Mouse (Mus musculus): ENCODE measurements around the gene Iqck. TPM values are rescaled to one million over a fixed set of nuclear protein-coding genes. Genes with fewer than 3 reads are reported as not detected.

The Iqck gene
- polyA plus RNA-seq, 1 experiment from 2014 or later, result 4.9 TPM

- peaks cover 6% of the 10 kb centered on the region for H3K4me1 ChIP-seq
- H3K27me3 ChIP-seq, result no peaks in the 10 kb centered on the region
- H3K9ac ChIP-seq, result no peak overlapping the region
- no peak for ATAC-seq (ENCODE audit: low FRiP score)
- 29% methylated on average over 2 of the region's 2 CpGs for WGBS
- H3K27ac ChIP-seq, result no peak overlapping the region
- H3K4me3 ChIP-seq, result no peak overlapping the region
- no peak overlapping the region for H3K4me2 ChIP-seq (replicated peaks)
- no peaks in the 10 kb centered on the region for H3K9me3 ChIP-seq (replicated peaks)
- H3K36me3 ChIP-seq, result no peaks in the 10 kb centered on the region
These were observed 89.3 kb downstream of the Iqck start for GRCm38 (mm10) chr7:118944884-118945283.

- H3K27me3 ChIP-seq, result no peaks in the 10 kb centered on the region
- peaks cover 6% of the 10 kb centered on the region for H3K4me1 ChIP-seq
- H3K4me2 ChIP-seq (replicated peaks), result no peak overlapping the region
- WGBS, result 50% methylated on average over 3 of the region's 3 CpGs
- H3K4me3 ChIP-seq, result no peak overlapping the region
- H3K27ac ChIP-seq, result no peak overlapping the region
- no peaks in the 10 kb centered on the region for H3K9me3 ChIP-seq (replicated peaks)
- ATAC-seq (ENCODE audit: low FRiP score), result no peak
- H3K36me3 ChIP-seq, result no peaks in the 10 kb centered on the region
- H3K9ac ChIP-seq, result no peak overlapping the region
These were observed 91.7 kb downstream of the Iqck start for GRCm38 (mm10) chr7:118947241-118947640.

- H3K4me3 ChIP-seq, result no peak overlapping the region
- no peaks in the 10 kb centered on the region for H3K9me3 ChIP-seq (replicated peaks)
- no peaks in the 10 kb centered on the region for H3K27me3 ChIP-seq
- 62% methylated on average over 2 of the region's 2 CpGs for WGBS
- H3K27ac ChIP-seq, result no peak overlapping the region
- H3K9ac ChIP-seq, result no peak overlapping the region
- H3K36me3 ChIP-seq, result no peaks in the 10 kb centered on the region
- ATAC-seq (ENCODE audit: low FRiP score), result no peak
- H3K4me2 ChIP-seq (replicated peaks), result no peak overlapping the region
- H3K4me1 ChIP-seq, result no peaks in the 10 kb centered on the region
These were observed 93.2 kb downstream of the Iqck start for GRCm38 (mm10) chr7:118948677-118949282.

GRCm38 (mm10) chr7:118949749-118950148, 94.2 kb downstream of the Iqck start:
- H3K36me3 ChIP-seq, result no peaks in the 10 kb centered on the region
- 78% methylated on average over 7 of the region's 7 CpGs for WGBS
- no peak for ATAC-seq (ENCODE audit: low FRiP score)

GRCm38 (mm10) chr7:118953626-118954282, 98.2 kb downstream of the Iqck start:
- WGBS, result 66% methylated on average over 11 of the region's 11 CpGs
- Histone ChIP-seq H3K36me3 (no peaks in the 10 kb centered on the region), H3K9me3 (replicated peaks) (no peaks in the 10 kb centered on the region), H3K9ac (no peak overlapping the region), H3K4me3 (no peak overlapping the region), H3K4me2 (replicated peaks) (no peak overlapping the region), H3K27ac (no peak overlapping the region), H3K4me1 (no peaks in the 10 kb centered on the region), H3K27me3 (no peaks in the 10 kb centered on the region)
- no peak for ATAC-seq (ENCODE audit: low FRiP score)

More at GRCm38 (mm10) chr7:118949749-118950148, 94.2 kb downstream of the Iqck start:
- Histone ChIP-seq H3K9ac (no peak overlapping the region), H3K4me1 (no peaks in the 10 kb centered on the region), H3K9me3 (replicated peaks) (no peaks in the 10 kb centered on the region), H3K27ac (no peak overlapping the region), H3K27me3 (no peaks in the 10 kb centered on the region), H3K4me2 (replicated peaks) (no peak overlapping the region), H3K4me3 (no peak overlapping the region)

GRCm38 (mm10) chr7:118954968-118955367, 99.4 kb downstream of the Iqck start:
- H3K4me1 ChIP-seq, result no peaks in the 10 kb centered on the region
- no peak overlapping the region for H3K4me3 ChIP-seq
- WGBS, result 94% methylated on average over 1 of the region's 1 CpGs
- H3K27me3 ChIP-seq, result no peaks in the 10 kb centered on the region
- H3K9me3 ChIP-seq (replicated peaks), result no peaks in the 10 kb centered on the region
- no peak for ATAC-seq (ENCODE audit: low FRiP score)
- H3K36me3 ChIP-seq, result no peaks in the 10 kb centered on the region
- no peak overlapping the region for H3K4me2 ChIP-seq (replicated peaks)
- H3K9ac ChIP-seq, result no peak overlapping the region
- no peak overlapping the region for H3K27ac ChIP-seq

GRCm38 (mm10) chr7:118956616-118957246, 101.2 kb downstream of the Iqck start:
- no peaks in the 10 kb centered on the region for H3K4me1 ChIP-seq
- H3K27me3 ChIP-seq, result no peaks in the 10 kb centered on the region
- no peaks in the 10 kb centered on the region for H3K36me3 ChIP-seq
- H3K4me3 ChIP-seq, result no peak overlapping the region
- 81% methylated on average over 4 of the region's 4 CpGs for WGBS
- H3K4me2 ChIP-seq (replicated peaks), result no peak overlapping the region
- H3K9me3 ChIP-seq (replicated peaks), result no peaks in the 10 kb centered on the region
- no peak overlapping the region for H3K9ac ChIP-seq
- no peak for ATAC-seq (ENCODE audit: low FRiP score)
- no peak overlapping the region for H3K27ac ChIP-seq

- no peak overlapping the region for H3K27ac ChIP-seq
- WGBS, result 78% methylated on average over 7 of the region's 7 CpGs
These were observed 103.7 kb downstream of the Iqck start for GRCm38 (mm10) chr7:118959209-118959608.

GRCm38 (mm10) chr7:118964777-118965176, 109.2 kb downstream of the Iqck start:
- H3K9ac ChIP-seq, result no peak overlapping the region
- 0% methylated on average over 3 of the region's 3 CpGs for WGBS
- H3K4me2 ChIP-seq (replicated peaks), result no peak overlapping the region
- peaks cover 8% of the 10 kb centered on the region; the same call in 1 of the 2 replicates for H3K4me1 ChIP-seq
- no peak overlapping the region for H3K27ac ChIP-seq
- no peak overlapping the region for H3K4me3 ChIP-seq
- H3K9me3 ChIP-seq (replicated peaks), result no peaks in the 10 kb centered on the region
- no peaks in the 10 kb centered on the region for H3K27me3 ChIP-seq
- H3K36me3 ChIP-seq, result 0 out of 2 replicates have a peak, but pooled peaks cover 2% of the 10 kb centered on the region
- ATAC-seq (ENCODE audit: low FRiP score), result no peak

More at GRCm38 (mm10) chr7:118959209-118959608, 103.7 kb downstream of the Iqck start:
- no peak overlapping the region for H3K4me3 ChIP-seq
- H3K4me1 ChIP-seq, result no peaks in the 10 kb centered on the region
- no peak for ATAC-seq (ENCODE audit: low FRiP score)
- H3K4me2 ChIP-seq (replicated peaks), result no peak overlapping the region
- no peaks in the 10 kb centered on the region for H3K27me3 ChIP-seq
- H3K9me3 ChIP-seq (replicated peaks), result no peaks in the 10 kb centered on the region
- H3K36me3 ChIP-seq, result no peaks in the 10 kb centered on the region
- no peak overlapping the region for H3K9ac ChIP-seq

GRCm38 (mm10) chr7:118965198-118965597, 109.6 kb downstream of the Iqck start:
- ATAC-seq (ENCODE audit: low FRiP score), result no peak
- WGBS, result 27% methylated on average over 7 of the region's 7 CpGs

GRCm38 (mm10) chr7:118968870-118969269, 113.3 kb downstream of the Iqck start:
- H3K9ac ChIP-seq, result no peak overlapping the region
- H3K9me3 ChIP-seq (replicated peaks), result no peaks in the 10 kb centered on the region
- peaks cover 25% of the 10 kb centered on the region for H3K4me1 ChIP-seq
- no peak overlapping the region for H3K27ac ChIP-seq
- H3K4me2 ChIP-seq (replicated peaks), result no peak overlapping the region
- 95% methylated on average over 3 of the region's 3 CpGs for WGBS
- peaks cover 15% of the 10 kb centered on the region; the same call in 1 of the 2 replicates for H3K36me3 ChIP-seq
- ATAC-seq (ENCODE audit: low FRiP score), result no peak
- no peaks in the 10 kb centered on the region for H3K27me3 ChIP-seq
- no peak overlapping the region for H3K4me3 ChIP-seq

More at GRCm38 (mm10) chr7:118965198-118965597, 109.6 kb downstream of the Iqck start:
- H3K4me1 ChIP-seq, result peaks cover 8% of the 10 kb centered on the region; the same call in 1 of the 2 replicates
- H3K36me3 ChIP-seq, result 0 out of 2 replicates have a peak, but pooled peaks cover 2% of the 10 kb centered on the region
- no peaks in the 10 kb centered on the region for H3K27me3 ChIP-seq
- no peaks in the 10 kb centered on the region for H3K9me3 ChIP-seq (replicated peaks)
- H3K4me3 ChIP-seq, result no peak overlapping the region
- no peak overlapping the region for H3K4me2 ChIP-seq (replicated peaks)
- H3K27ac ChIP-seq, result no peak overlapping the region
- H3K9ac ChIP-seq, result no peak overlapping the region

GRCm38 (mm10) chr7:118971499-118971898, 115.9 kb downstream of the Iqck start:
- no peak for ATAC-seq (ENCODE audit: low FRiP score)
- Histone ChIP-seq H3K4me1 (peaks cover 32% of the 10 kb centered on the region), H3K36me3 (peaks cover 31% of the 10 kb centered on the region)

More at GRCm38 (mm10) chr7:118971499-118971898, 115.9 kb downstream of the Iqck start:
- no peak overlapping the region for H3K27ac ChIP-seq
- no peak overlapping the region for H3K4me3 ChIP-seq
- no peak overlapping the region for H3K9ac ChIP-seq
- no peak overlapping the region for H3K4me2 ChIP-seq (replicated peaks)
- H3K27me3 ChIP-seq, result no peaks in the 10 kb centered on the region
- H3K9me3 ChIP-seq (replicated peaks), result no peaks in the 10 kb centered on the region
- WGBS, result 83% methylated on average over 8 of the region's 8 CpGs

All from hindbrain, embryonic 12.5 days (tissue).